ENCODE assay signal across 8 mouse cellular contexts in genomic region chr17:88440285-88441000, GRCm38 (mm10). TPM values are rescaled to one million over a fixed set of nuclear protein-coding genes. Genes with fewer than 3 reads are reported as not detected.
DNase-seq lines count a peak whose midpoint lies in the region; ATAC-seq and TF ChIP-seq lines count a peak whose summit lies in the region.

Foxn2 (plus strand) TSS chr17:88440711.

- 2% methylated on average over 56 of the region's 93 CpGs for WGBS in hindbrain, postnatal 0 days

- H3K27me3 ChIP-seq in hindbrain, postnatal 0 days (ENCODE audit: insufficient read depth, low read length), result no peaks in the 10 kb centered on the region

- H3K9ac ChIP-seq in hindbrain, postnatal 0 days (replicated peaks; ENCODE audit: low read length), result peak within 1 kb of the TSS; percentile 92

- H3K4me3 ChIP-seq in hindbrain, postnatal 0 days (ENCODE audit: low read length), result peak within 1 kb of the TSS; percentile 96
- peak within 1 kb of the TSS; percentile 97 for H3K4me3 ChIP-seq in left cerebral cortex, adult 2 months

- H3K27ac ChIP-seq in hindbrain, postnatal 0 days, result peak within 1 kb of the TSS; percentile 94
- H3K27ac ChIP-seq in left cerebral cortex, adult 2 months, result peak within 1 kb of the TSS; percentile 85

- no peak for TF ChIP-seq CTCF in hindbrain, postnatal 0 days (IDR thresholded peaks at IDR 0.05; ENCODE audit: low read depth)
- TF ChIP-seq CTCF in left cerebral cortex, adult 2 months (IDR thresholded peaks at IDR 0.05), result no peak

- no peaks in the 10 kb centered on the region for H3K4me1 ChIP-seq in hindbrain, postnatal 0 days (ENCODE audit: insufficient read depth, low read length)

- peak; percentile 93 for ATAC-seq in hindbrain, postnatal 0 days
- peak; percentile 86 for ATAC-seq in megakaryocyte, adult 5-6 weeks (ENCODE audit: poor library complexity, severe bottlenecking)

- H3K9me3 ChIP-seq in hindbrain, postnatal 0 days (ENCODE audit: low read length), result no peaks in the 10 kb centered on the region

- intact Hi-C loops in left cerebral cortex, adult 2 months (cut with DNase I), result loop anchor here (2.0 to 5.0 kb wide), 5 partner anchors 52 to 376 kb away; partner anchors contain the start of gene Fbxo11

- H3K36me3 ChIP-seq in hindbrain, postnatal 0 days (ENCODE audit: insufficient read depth, low read length), result no peaks in the 10 kb centered on the region

- H3K4me2 ChIP-seq in hindbrain, postnatal 0 days (ENCODE audit: low read depth, low read length), result peak within 1 kb of the TSS; percentile 83

- DNase-seq in T-cell, adult 2 months (ENCODE audit: low spot score), result peak; percentile 96
- peak; percentile 89 to 97 for DNase-seq in cerebellum, postnatal 36 days
- DNase-seq in gastrocnemius, adult 18-20 months (ENCODE audit: low spot score), result peak; percentile 95
- peak; percentile 95 for DNase-seq in hindbrain, postnatal 0 days (ENCODE audit: low spot score)
- DNase-seq in left cerebral cortex, adult 2 months (ENCODE audit: extremely low spot score in 1 of 2, low spot score in 2 of 2), result peak; percentile 89 to 93
- DNase-seq in right cerebral cortex, adult 2 months (ENCODE audit: low spot score in 2 of 2), result peak; percentile 83 to 86
- DNase-seq in urinary bladder, postnatal 14 days (ENCODE audit: low spot score), result peak; percentile 96

RNA-seq across cellular contexts. Expression of gene Foxn2, which starts in this region (rescaled TPM):
- total RNA-seq in gastrocnemius, adult 18-20 months (2021), result 10 to 100 TPM; 11.5 to 14.3 TPM
- total RNA-seq in hindbrain, postnatal 0 days (2014; rRNA removed), result 12.5 and 17.1 TPM in 2 replicates
- polyA plus RNA-seq in hindbrain, postnatal 0 days (2015; fragmentation: Nextera tagmentation; extraction: Ambion mirVana), result 8.0 and 9.1 TPM in 2 replicates
- 10 to 100 TPM; 15.6 to 15.9 TPM for total RNA-seq in left cerebral cortex, adult 2 months (2021)
- 68.4 and 79.4 TPM in 2 replicates for total RNA-seq in megakaryocyte, adult 5-6 weeks (2015)
- total RNA-seq in megakaryocyte, adult 5-6 weeks (2017), result 93.8 and 96.1 TPM in 2 replicates

Comparison
In these comparisons a context has a peak if more than half of its experiments do, and no peak if none do; other contexts are left out.
1. Peak in every context shown above with its lines: DNase-seq, ATAC-seq, H3K4me3 ChIP-seq and H3K27ac ChIP-seq.